Mouse (Mus musculus): ENCODE results near the gene Gm14403.
"Not testable (repeated sequence)": the region's sequence is repeated elsewhere in the genome, so short reads cannot be mapped to it uniquely, and the experiment has no call there.

DNA sequence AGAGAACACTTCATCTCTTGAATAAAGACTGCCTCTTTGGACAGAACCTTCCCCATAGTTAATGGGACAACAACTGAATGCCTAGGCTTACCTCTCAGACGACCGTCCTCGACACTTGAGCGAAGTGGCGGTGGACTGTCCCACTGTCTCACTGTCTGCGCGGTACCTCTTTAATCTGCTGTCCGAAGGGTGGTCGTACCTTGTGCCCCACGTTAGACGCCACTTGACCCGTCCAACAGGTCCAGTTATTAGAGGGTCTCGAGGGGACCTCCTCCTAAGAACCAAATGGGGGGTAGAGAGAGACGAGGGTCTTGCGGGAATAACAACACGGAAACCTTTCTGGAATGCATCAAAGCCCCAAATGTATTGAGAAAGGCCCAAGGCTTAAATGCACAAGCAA lies 26.2 kb downstream of the Gm14403 start:
- not testable (repeated sequence) for TF ChIP-seq CTCF (IDR thresholded peaks at IDR 0.05; ENCODE audit: low read depth, low read length); POLR2A (IDR thresholded peaks at IDR 0.05; ENCODE audit: borderline replicate concordance, low read depth, low read length)

All from bone marrow macrophage, adult 2 months (primary cell).